Mouse (Mus musculus) midbrain, embryonic 16.5 days (tissue): ENCODE results near the gene Actr1b. TPM values are rescaled to one million over a fixed set of nuclear protein-coding genes. Genes with fewer than 3 reads are reported as not detected.

Experiments used
- ATAC-seq: fragments of 200-750 bp; cut with Nextera tagmentation; 2 replicates; pipeline ENCODE4 v1.8.0; 2017; ENCODE audit warnings: moderate TSS enrichment
- H3K27ac ChIP-seq: fragments of 300-500 bp; sonication (generic); 2 replicates; pipeline ENCODE4 v1.5.1; 2014; ENCODE audit warnings: mild to moderate bottlenecking, low read length, mixed read lengths
- H3K27me3 ChIP-seq: fragments of 300-500 bp; sonication (generic); 2 replicates; pipeline ENCODE4 v1.6.1; 2014; ENCODE audit warnings: low read depth, low read length, mixed read lengths; ENCODE audit not compliant: control insufficient read depth, insufficient read depth
- H3K36me3 ChIP-seq: fragments of 300-500 bp; sonication (generic); 2 replicates; pipeline ENCODE4 v1.6.1; 2014; ENCODE audit warnings: mild to moderate bottlenecking, low read length, moderate library complexity, mixed read lengths; ENCODE audit not compliant: control insufficient read depth, insufficient read depth
- H3K4me1 ChIP-seq: fragments of 300-500 bp; sonication (generic); 2 replicates; pipeline ENCODE4 v1.6.1; 2014; ENCODE audit warnings: mild to moderate bottlenecking, low read length, mixed read lengths; ENCODE audit not compliant: control insufficient read depth, insufficient read depth
- H3K4me2 ChIP-seq: fragments of 300-500 bp; sonication (generic); 2 replicates; pipeline ENCODE4 v1.6.1; 2014; ENCODE audit warnings: mild to moderate bottlenecking, low read length, mixed read lengths
- H3K4me3 ChIP-seq: fragments of 300-500 bp; sonication (generic); 2 replicates; pipeline ENCODE4 v1.5.1; 2014; ENCODE audit warnings: low read depth, mild to moderate bottlenecking, low read length, moderate library complexity, mixed read lengths
- H3K9ac ChIP-seq: fragments of 300-500 bp; sonication (generic); 2 replicates; pipeline ENCODE4 v1.6.1; 2014; ENCODE audit warnings: low read depth, low read length, mixed read lengths
- H3K9me3 ChIP-seq: fragments of 300-500 bp; sonication (generic); replicated peaks from 2 replicates; pipeline ENCODE4 v1.6.1; 2014; ENCODE audit warnings: mild to moderate bottlenecking, low read length, mixed read lengths; ENCODE audit not compliant: control insufficient read depth, poor library complexity, severe bottlenecking
- WGBS: fragments of 180-500 bp; shearing (Covaris S2); extraction: QIAGEN DNeasy Blood & Tissue Kit; methylation state at CpG from one replicate; pipeline ENCODE4 v1.1.7; 2014; 5-methylcytosine and 5-hydroxymethylcytosine counted together
- polyA plus RNA-seq: library from polyadenylated mRNA; unstranded; fragments of >200 nt; fragmentation: Nextera tagmentation; extraction: Ambion mirVana; gene quantifications from 2 replicates; pipeline ENCODE4 v1.2.1, GENCODE M21; 2015

The Actr1b gene
- polyA plus RNA-seq, 1 experiment from 2014 or later: 106 TPM

DNA sequence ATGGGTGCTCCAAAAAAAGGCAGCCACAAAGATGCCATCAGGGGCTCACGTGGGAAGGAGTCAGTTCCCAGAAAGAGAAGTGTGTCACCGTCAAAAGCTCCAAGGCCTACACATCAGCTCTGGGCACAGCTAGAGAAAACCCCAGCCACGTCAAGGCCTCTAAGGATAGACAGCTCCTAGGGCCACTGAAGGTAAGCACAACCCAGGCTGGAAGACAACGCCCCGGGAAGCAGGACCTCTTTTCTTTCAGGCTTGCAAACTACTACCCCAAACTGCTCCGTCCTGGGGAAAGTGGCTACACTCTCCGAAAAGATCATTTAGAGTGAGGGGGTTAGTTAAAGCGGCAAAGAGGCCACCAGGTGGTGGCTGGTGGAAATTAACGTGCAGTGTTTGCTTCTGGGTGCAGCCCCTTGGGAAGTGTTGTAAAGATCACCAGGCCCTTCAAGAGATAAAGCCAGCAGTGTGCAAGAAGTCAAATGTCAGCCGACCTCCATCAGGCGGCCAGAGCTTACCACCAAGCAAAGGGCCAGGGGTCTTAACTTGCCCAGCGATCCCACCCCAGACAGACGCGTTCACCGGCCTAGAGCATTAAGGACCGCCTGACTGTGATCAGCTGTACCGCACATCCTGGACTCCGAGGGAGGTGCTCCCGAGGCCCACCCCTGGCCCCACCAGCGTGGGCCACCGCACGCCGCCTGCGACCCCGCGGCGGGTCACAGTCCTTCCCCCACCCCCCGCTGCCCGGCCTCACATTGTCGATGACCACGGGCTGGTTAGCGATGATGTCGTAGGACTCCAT, 5.0 kb downstream of the Actr1b start:
- peak overlapping the region; percentile 81 for H3K27ac ChIP-seq
- H3K27me3 ChIP-seq: no peaks in the 10 kb centered on the region
- H3K4me1 ChIP-seq: peaks cover 15% of the 10 kb centered on the region
- no peaks in the 10 kb centered on the region for H3K9me3 ChIP-seq
- peak overlapping the region; percentile 89 for H3K9ac ChIP-seq
- peak overlapping the region; percentile 82 for H3K4me2 ChIP-seq
- under 1% methylated on average over 33 of the region's 33 CpGs for WGBS
- ATAC-seq: peak; percentile 82
- peak overlapping the region; percentile 85 for H3K4me3 ChIP-seq
- H3K36me3 ChIP-seq: peaks cover 13% of the 10 kb centered on the region

- Histone ChIP-seq H3K4me3 (peak overlapping the region; percentile 85), H3K27me3 (no peaks in the 10 kb centered on the region), H3K4me2 (peak overlapping the region; percentile 82), H3K9me3 (no peaks in the 10 kb centered on the region), H3K36me3 (peaks cover 13% of the 10 kb centered on the region), H3K27ac (no peak overlapping the region), H3K9ac (peak overlapping the region; percentile 89), H3K4me1 (peaks cover 15% of the 10 kb centered on the region)
- WGBS: 95% methylated on average over 1 of the region's 1 CpGs
- no peak for ATAC-seq
Observed at GRCm38 (mm10) chr1:36708626-36709025, 5.6 kb downstream of the Actr1b start.

- WGBS: 80% methylated on average over 3 of the region's 3 CpGs
- H3K9ac ChIP-seq: no peak overlapping the region
- H3K36me3 ChIP-seq: peaks cover 18% of the 10 kb centered on the region
- no peak overlapping the region for H3K27ac ChIP-seq
- no peak for ATAC-seq
- H3K4me3 ChIP-seq: no peak overlapping the region
- no peak overlapping the region; the same call in 1 of the 2 replicates for H3K4me2 ChIP-seq
- no peaks in the 10 kb centered on the region for H3K27me3 ChIP-seq
- peaks cover 15% of the 10 kb centered on the region for H3K4me1 ChIP-seq
- no peaks in the 10 kb centered on the region for H3K9me3 ChIP-seq
Observed at GRCm38 (mm10) chr1:36707797-36708196, 6.4 kb downstream of the Actr1b start.

- WGBS: 81% methylated on average over 2 of the region's 2 CpGs
- H3K4me1 ChIP-seq: peaks cover 15% of the 10 kb centered on the region
- H3K9me3 ChIP-seq: no peaks in the 10 kb centered on the region
- H3K4me2 ChIP-seq: no peak overlapping the region
- H3K27ac ChIP-seq: no peak overlapping the region
- ATAC-seq: no peak
- H3K36me3 ChIP-seq: peaks cover 21% of the 10 kb centered on the region
- H3K9ac ChIP-seq: no peak overlapping the region
- H3K27me3 ChIP-seq: no peaks in the 10 kb centered on the region
- H3K4me3 ChIP-seq: no peak overlapping the region
Observed at GRCm38 (mm10) chr1:36707166-36707565, 7.1 kb downstream of the Actr1b start.

- no peak overlapping the region for H3K4me2 ChIP-seq
- H3K4me1 ChIP-seq: peaks cover 9% of the 10 kb centered on the region
- no peaks in the 10 kb centered on the region for H3K9me3 ChIP-seq
- 78% methylated on average over 5 of the region's 5 CpGs for WGBS
- no peak for ATAC-seq
- no peak overlapping the region for H3K4me3 ChIP-seq
- H3K27me3 ChIP-seq: no peaks in the 10 kb centered on the region
- no peak overlapping the region for H3K9ac ChIP-seq
- H3K27ac ChIP-seq: no peak overlapping the region
- peaks cover 35% of the 10 kb centered on the region for H3K36me3 ChIP-seq
Observed at GRCm38 (mm10) chr1:36697030-36697429, 17.2 kb downstream of the Actr1b start.

DNA sequence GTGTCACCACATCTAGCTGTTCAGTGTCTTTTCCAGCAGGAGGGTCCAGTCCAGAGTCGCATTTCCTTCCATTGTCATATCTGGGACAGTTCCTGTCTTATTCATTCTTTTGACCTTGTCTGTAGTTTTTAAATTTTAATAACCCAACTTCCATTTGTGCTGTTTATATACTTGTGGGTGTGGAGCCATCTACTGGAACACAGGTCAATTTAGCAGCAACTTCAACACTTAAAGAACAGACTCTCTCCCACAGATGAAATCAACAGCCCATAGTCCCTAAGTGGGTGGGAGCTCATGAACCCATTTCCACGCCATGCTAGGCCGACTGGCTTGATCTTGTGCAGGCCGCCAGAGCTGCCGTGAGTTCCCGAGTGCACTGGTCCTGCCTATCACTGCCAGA, 17.8 kb downstream of the Actr1b start:
- Histone ChIP-seq H3K4me1 (peaks cover 11% of the 10 kb centered on the region), H3K27ac (no peak overlapping the region), H3K9ac (no peak overlapping the region), H3K4me2 (no peak overlapping the region), H3K36me3 (peaks cover 31% of the 10 kb centered on the region), H3K27me3 (no peaks in the 10 kb centered on the region), H3K4me3 (no peak overlapping the region), H3K9me3 (no peaks in the 10 kb centered on the region)
- no peak for ATAC-seq
- WGBS: 77% methylated on average over 6 of the region's 6 CpGs

DNA sequence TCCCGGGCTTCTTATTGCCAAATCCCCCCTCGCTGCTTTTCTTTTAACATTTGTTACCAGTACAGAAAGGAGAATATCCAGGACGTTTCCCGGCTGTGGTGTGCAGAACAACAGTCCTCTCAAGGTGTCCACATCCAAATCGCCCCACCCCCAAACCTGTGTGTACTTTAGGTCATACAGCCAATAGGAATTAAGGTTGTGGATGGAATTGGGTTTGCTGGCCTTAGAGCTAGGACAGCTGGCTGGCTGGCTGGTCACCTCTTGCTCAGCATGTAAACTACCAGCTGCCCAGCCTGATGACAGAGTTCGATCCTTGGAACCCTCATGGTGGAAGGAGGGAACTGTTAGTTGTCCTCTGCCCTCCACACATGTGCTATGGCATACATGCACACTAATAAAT, 19.4 kb downstream of the Actr1b start:
- H3K4me1 ChIP-seq: peaks cover 13% of the 10 kb centered on the region
- no peak overlapping the region for H3K4me2 ChIP-seq
- no peak overlapping the region for H3K9ac ChIP-seq
- peaks cover 17% of the 10 kb centered on the region for H3K36me3 ChIP-seq
- H3K9me3 ChIP-seq: no peaks in the 10 kb centered on the region
- no peak for ATAC-seq
- no peak overlapping the region for H3K27ac ChIP-seq
- no peaks in the 10 kb centered on the region for H3K27me3 ChIP-seq
- 89% methylated on average over 6 of the region's 6 CpGs for WGBS
- H3K4me3 ChIP-seq: no peak overlapping the region

DNA sequence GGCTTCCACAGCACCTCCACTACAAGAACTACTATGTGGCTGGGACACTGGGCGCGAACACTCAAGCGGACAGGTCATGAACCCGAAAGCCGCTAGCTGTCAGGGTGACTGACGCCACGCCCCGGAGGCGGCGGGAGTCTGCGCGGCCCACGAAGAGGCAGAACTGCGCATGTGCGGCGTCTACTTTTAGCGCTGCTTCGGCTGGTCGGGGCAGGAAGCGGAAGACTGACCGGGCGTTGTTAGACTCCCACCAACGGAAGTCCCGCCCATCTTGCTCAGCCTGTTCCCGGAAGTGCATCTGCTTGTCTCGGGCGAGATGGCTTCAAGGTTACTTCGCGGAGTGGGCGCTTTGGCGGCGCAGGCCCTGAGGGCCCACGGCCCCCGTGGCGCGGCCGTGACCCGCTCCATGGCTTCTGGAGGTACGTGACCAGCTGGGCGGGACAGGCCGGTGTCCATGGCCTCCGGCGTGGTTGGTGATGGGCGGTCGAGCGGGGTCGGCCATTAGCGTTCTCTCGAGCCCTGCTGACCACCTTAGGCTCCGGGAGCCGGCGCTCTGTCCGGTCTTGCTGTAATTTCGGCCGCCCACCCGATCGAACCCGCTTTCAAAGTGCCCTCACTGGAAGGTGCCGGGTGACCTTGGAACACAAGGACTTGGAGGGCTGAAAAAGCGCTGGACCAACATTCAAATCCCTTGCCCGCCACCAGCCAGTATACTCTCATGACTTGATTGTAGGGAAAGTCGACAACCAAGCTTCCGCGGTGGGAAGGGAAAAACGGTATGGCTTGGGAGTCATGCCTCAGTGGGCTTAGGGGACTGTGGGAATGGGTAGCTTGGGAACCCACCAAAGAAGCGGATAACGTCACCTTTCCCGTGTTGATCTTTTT, 22.7 kb downstream of the Actr1b start, which contains the start of gene Cox5b:
Cox5b (plus strand) TSS at position 179 of the 885 bp plus-strand sequence.
- H3K9me3 ChIP-seq: no peaks in the 10 kb centered on the region
- H3K4me2 ChIP-seq: peak within 1 kb of the TSS; percentile 89
- WGBS: under 1% methylated on average over 67 of the region's 68 CpGs
- peaks cover 7% of the 10 kb centered on the region; the same call in 1 of the 2 replicates for H3K36me3 ChIP-seq
- peak within 1 kb of the TSS; percentile 60 for H3K27ac ChIP-seq
- H3K4me1 ChIP-seq: peaks cover 13% of the 10 kb centered on the region
- ATAC-seq: peak; percentile 96
- H3K4me3 ChIP-seq: peak within 1 kb of the TSS; percentile 85
- peak within 1 kb of the TSS; percentile 88 for H3K9ac ChIP-seq
- no peaks in the 10 kb centered on the region for H3K27me3 ChIP-seq
